Mouse (Mus musculus): ENCODE data around the gene Ankdd1a.
A peak's percentile ranks its signal among the peaks of the same experiment; 100 is the strongest.

Ankdd1a gene

DNA sequence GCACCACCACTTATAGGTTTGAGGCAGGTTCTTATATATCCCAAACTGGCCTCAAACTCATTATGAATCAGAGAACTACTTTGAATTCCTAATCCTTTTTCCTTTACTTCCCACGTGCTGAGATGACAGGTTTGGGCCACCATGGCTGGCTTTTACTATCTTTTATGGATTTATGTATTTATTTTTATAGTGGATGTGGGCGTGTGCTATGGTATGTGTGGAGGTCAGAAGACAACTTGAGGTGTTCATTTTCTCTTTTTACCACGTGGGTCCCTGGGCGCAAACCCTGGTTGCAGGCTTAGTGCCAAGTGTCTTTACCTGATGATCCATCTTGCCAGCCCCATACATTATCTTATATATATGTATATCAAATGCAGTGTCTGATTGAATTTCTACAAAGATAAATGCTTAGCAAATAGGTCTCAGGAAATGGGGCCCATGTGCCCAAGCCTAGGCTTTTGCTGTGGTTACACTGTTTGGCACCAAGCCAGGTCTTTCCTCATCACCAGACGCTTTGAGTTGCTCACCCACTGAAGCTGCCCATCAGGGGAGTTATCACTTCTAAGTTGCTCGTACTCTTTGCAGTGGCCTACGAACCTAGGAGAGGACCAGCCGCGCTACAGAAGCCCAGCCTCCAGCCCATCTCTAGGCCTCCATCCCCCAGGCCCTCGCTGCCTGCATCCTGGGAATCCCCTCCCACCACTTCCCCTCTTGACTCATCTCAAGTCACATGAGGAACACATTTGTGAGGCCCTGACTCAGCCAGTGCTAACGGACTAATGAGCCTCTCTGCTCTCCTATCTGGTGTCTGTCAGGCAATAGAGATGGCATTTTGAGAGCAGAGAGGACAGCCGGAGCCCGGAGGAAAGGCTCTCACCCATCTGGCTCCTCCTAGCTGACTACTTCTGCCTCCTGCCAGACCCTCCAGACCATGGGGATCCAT is 21.4 kb upstream of the Ankdd1a start:
- DNase-seq = peak; percentile 31

GRCm38 (mm10) chr9:65539697-65540096 is 19.7 kb upstream of the Ankdd1a start:
- no peak for DNase-seq

DNA sequence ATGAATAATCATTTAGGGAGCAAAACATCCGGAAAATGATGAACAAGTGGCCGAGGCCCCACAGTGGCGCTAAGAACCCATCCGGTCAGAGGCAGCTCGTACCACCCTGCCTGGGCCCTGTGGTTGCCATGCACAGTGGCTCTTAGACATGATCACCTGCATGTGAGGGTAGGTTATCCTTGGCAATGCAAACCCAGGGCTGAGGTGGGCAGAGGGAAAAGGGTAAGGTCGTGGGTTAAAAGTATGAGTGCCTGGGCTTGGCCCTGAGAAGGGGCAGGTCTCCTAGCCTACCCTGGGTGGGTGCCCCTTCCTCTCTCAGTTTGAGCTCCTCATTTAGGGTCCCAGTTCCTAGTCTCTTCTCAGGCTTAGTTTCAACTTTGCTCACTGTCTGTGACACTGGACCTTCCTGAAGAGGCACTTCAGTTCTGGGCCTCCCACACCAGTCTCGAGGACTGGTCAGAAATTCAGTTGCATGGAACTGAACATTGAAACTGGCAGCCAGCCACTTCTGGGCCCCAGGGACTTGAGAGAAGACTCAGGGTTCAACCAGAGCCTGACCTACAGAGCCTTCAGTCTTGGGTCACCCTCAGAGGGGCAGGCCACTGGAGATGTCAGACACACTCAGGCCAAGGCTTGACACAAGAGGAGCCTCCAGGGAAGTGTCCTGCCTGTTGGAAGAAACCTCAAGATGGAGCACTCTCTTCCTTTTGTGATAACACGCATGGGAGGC is 18.1 kb upstream of the Ankdd1a start:
- peak; percentile 52 for DNase-seq

GRCm38 (mm10) chr9:65536491-65536890 is 16.5 kb upstream of the Ankdd1a start:
- DNase-seq = no peak

DNA sequence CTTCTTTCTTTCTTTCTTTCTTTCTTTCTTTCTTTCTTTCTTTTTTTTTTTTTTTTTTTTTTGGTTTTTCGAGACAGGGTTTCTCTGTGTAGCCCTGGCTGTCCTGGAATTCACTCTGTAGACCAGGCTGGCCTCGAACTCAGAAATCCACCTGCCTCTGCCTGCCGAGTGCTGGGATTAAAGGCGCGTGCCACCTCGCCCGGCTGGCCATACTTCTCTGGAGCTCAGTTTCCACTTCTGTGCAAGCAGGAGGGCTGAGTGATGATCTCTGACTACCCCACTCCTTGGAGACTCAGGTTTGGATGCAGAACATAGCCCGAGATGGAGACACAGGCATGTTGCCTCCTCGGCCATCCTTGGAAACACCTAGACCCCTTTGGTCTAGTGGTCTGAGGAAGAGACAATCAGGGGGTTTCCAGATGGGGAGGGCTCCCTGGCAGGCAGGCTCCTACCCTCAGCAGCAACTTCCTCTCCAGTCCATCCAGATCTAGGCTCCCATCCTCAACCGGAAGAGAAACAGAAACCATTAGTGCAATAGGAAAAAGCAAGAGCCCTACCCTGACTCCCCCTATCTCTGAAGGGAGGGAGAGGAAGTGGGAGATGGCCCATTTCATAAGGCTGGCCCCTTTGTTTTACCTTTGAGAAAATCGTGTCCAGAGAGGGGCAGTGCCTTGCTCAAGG is 15.9 kb upstream of the Ankdd1a start:
- no peak for DNase-seq

DNA sequence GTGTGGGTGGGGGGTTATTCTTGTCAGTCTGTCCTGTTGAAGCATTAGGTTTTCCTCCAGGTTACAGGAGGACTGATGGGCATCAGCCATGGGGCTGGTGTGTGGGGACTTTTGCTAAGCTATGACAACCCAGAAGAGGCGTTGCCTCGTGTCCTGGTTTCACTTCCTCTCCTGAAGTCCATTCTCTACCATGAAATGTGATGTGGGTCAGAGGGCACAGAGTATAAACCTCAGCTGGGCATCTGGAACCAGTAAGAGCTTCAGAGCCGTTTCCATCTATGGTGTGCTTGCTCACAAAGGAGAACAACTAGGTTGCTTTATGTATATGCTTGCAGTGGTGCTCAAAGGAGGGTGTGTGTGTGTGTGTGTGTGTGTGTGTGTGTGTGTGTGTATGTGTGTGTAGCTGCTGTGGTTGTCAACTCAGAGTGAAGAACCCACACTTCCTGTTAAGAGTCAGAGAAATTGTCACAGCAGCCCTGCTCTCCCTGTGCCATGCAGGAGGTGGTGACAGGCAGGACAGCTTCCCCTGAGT is 15.3 kb upstream of the Ankdd1a start:
- DNase-seq = no peak

- DNase-seq = no peak
Observed at GRCm38 (mm10) chr9:65534111-65534510, 14.1 kb upstream of the Ankdd1a start.

DNA sequence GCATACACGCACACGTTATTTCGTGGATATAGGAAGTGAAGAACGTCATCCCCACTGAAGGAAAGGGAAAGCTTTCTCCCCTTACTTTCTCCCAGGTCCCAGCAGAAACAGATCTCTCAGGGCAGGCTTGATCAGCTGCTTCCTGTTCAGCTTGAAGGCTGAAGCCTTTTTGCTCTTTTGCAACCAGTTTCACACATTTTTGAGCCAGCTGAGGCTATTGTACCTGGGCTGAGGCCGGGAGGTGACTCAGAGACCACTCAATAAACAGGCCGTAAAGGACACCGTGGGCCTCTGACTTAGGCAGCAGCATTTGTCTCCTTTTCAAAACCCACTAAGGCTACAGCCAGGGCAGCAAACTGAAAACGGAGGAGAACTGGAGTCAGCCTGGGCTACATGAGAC is 13.0 kb upstream of the Ankdd1a start:
- DNase-seq = no peak

GRCm38 (mm10) chr9:65531283-65531682 is 11.3 kb upstream of the Ankdd1a start:
- no peak for DNase-seq

DNA sequence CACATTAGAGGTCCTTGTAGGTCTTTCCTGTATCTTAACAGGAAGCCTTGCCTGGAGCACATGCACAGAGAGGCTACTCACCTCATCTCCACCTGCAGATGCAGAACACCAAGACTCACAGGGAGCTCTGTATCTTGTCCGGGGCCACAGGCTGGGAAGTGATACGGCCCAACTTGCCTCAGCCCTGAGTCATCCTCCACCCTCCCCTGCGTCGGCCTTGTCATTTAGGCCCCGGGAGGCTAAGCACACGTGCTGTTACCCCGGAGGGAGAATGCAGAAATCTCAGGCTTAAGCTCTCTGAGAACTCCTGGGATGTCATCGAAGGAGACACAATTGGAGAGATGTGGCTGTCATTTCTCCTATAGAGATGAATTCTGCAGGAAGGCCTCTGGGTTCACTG is 9.7 kb upstream of the Ankdd1a start:
- DNase-seq = no peak

DNA sequence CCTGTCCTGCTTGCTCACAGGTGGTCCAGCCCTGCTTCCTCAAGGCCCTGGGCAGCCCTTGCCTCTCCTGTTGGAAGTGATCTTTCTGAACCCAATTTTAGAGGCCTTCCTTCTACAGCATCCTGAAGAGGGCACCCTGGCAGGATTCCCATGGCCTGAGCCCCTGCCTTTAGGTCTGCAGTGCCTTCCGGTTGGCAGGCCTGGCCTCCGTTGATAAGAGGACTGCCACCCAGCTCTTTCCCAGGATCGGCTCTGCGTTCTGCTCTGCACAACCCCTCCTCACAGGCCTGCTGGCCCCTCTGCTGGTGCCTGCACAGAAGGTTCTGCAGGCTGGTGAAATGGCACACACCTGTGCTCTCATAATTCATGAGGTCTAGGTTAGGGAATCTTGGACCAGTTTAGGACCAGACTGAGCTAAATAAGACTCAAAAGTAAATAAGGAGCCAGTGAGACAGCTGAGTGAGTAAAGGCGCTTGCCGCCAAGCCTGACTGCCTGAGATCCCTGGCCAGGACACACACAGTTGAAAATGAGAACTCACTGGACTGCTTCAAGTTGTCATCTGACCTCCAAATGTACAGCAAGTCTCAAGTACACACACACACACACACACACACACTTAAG is 8.5 kb upstream of the Ankdd1a start:
- DNase-seq = no peak

GRCm38 (mm10) chr9:65525445-65526195 is 5.6 kb upstream of the Ankdd1a start:
- no peak for DNase-seq

GRCm38 (mm10) chr9:65523611-65524364 is 3.8 kb upstream of the Ankdd1a start:
- DNase-seq = peak; percentile 89

GRCm38 (mm10) chr9:65520505-65520876 is 498 bp upstream of the Ankdd1a start:
- DNase-seq = no peak

- no peak for DNase-seq
Observed at GRCm38 (mm10) chr9:65514851-65515261, 5.1 kb downstream of the Ankdd1a start.

DNA sequence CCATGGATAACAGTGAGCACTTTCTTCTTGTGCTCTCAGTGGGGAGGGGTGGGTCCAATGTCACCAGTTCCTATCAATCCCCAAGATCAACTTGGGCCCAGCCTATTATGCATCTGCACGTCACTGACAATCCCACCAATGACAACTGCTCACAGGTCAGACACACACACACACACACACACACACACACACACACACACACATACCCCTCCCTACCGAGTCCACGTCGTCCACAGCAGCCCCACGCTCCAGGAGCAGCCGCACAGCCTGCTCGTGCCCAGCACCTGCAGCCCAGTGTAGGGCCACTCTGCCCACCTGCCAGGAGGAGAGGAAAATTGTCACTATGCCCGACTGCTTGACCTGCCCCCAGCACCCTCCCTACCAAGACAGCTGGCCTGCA is 5.6 kb downstream of the Ankdd1a start:
- DNase-seq = no peak

DNA sequence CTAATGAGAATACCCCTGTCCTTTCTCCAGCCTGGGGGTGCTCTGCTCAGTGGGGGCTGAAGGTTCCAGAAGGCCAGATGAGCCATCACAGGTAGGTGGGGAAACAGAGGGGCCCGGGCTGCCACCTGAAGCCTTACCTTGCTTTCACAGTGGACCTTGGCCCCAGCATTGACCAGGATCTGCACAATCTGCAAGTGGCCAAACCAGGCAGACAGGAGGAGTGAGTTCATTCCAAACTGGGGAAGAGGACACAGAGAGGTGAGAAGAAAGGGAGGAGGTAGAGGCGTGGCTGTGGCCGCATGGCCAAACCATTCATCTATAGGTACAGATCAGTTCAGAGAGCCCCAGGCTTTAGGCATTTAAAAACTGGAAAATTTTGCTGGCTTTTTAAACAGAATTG is 7.5 kb downstream of the Ankdd1a start:
- DNase-seq = no peak

GRCm38 (mm10) chr9:65508449-65508848 is 11.5 kb downstream of the Ankdd1a start:
- no peak for DNase-seq

- DNase-seq = no peak
Observed at GRCm38 (mm10) chr9:65502721-65503505, 17.1 kb downstream of the Ankdd1a start.

DNA sequence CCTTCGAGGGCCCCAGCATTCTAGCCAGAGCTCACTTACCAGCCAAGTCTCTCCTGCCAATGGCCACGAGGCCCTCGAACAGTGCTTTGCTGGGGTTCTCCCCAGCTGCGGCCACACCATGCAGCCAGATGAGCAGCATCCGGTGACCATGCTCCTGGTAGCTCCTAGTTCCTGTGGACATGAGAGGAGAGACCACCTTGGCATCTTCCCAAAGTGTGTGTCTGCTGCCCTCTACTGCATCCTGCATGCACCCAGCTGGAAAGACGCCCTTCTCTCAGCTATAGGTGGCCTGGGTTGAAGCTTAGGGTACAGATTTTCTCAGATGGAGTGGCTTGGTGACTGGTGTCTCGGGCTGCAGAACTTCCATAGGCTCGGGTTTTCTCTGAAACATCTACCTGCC is 17.8 kb downstream of the Ankdd1a start:
- DNase-seq = peak; percentile 29

All from kidney, postnatal 14 days (tissue).